Mouse (Mus musculus): ENCODE results near the gene Wwtr1. TPM values are rescaled to one million over a fixed set of nuclear protein-coding genes. Genes with fewer than 3 reads are reported as not detected.
A peak's percentile ranks its signal among the peaks of the same experiment; 100 is the strongest.

Gene Wwtr1
- total and polyA plus RNA-seq, 3 experiments = 26.6 to 38.5 (median 34.9) TPM

- no peak for DNase-seq
Observed at GRCm38 (mm10) chr3:57558761-57559160, 16.9 kb downstream of the Wwtr1 start.

GRCm38 (mm10) chr3:57557408-57557807 is 18.3 kb downstream of the Wwtr1 start:
- DNase-seq = no peak

GRCm38 (mm10) chr3:57555560-57555959 is 20.1 kb downstream of the Wwtr1 start:
- peak; percentile 56 for DNase-seq

- no peak for DNase-seq
Observed at GRCm38 (mm10) chr3:57554890-57555239, 20.8 kb downstream of the Wwtr1 start.

- no peak for DNase-seq
Observed at GRCm38 (mm10) chr3:57554124-57554889, 21.4 kb downstream of the Wwtr1 start.

- no peak for DNase-seq
Observed at GRCm38 (mm10) chr3:57553108-57553507, 22.6 kb downstream of the Wwtr1 start.

GRCm38 (mm10) chr3:57551210-57551609 is 24.5 kb downstream of the Wwtr1 start:
- DNase-seq = no peak

GRCm38 (mm10) chr3:57550468-57551185 is 25.1 kb downstream of the Wwtr1 start:
- no peak for DNase-seq

GRCm38 (mm10) chr3:57544154-57544553 is 31.6 kb downstream of the Wwtr1 start:
- peak; percentile 32 for DNase-seq

- DNase-seq = no peak
Observed at GRCm38 (mm10) chr3:57542848-57543380, 32.8 kb downstream of the Wwtr1 start.

- DNase-seq = no peak
Observed at GRCm38 (mm10) chr3:57541205-57541604, 34.5 kb downstream of the Wwtr1 start.

- DNase-seq = no peak
Observed at GRCm38 (mm10) chr3:57540474-57540873, 35.2 kb downstream of the Wwtr1 start.

GRCm38 (mm10) chr3:57535483-57536185 is 40.1 kb downstream of the Wwtr1 start:
- no peak for DNase-seq

GRCm38 (mm10) chr3:57534450-57534849 is 41.3 kb downstream of the Wwtr1 start:
- DNase-seq = no peak

GRCm38 (mm10) chr3:57533876-57534275 is 41.8 kb downstream of the Wwtr1 start:
- no peak for DNase-seq

- no peak for DNase-seq
Observed at GRCm38 (mm10) chr3:57532991-57533725, 42.6 kb downstream of the Wwtr1 start.

- no peak for DNase-seq
Observed at GRCm38 (mm10) chr3:57530836-57531235, 44.9 kb downstream of the Wwtr1 start.

GRCm38 (mm10) chr3:57530221-57530620 is 45.5 kb downstream of the Wwtr1 start:
- no peak for DNase-seq

GRCm38 (mm10) chr3:57527154-57527553 is 48.6 kb downstream of the Wwtr1 start:
- DNase-seq = no peak

- no peak for DNase-seq
Observed at GRCm38 (mm10) chr3:57523093-57523492, 52.6 kb downstream of the Wwtr1 start.

- DNase-seq = no peak
Observed at GRCm38 (mm10) chr3:57521876-57522275, 53.8 kb downstream of the Wwtr1 start.

GRCm38 (mm10) chr3:57519995-57520394 is 55.7 kb downstream of the Wwtr1 start:
- DNase-seq = no peak

Data from adrenal gland, adult 2 months (tissue).